Mouse (Mus musculus) left cerebral cortex, postnatal 14 days (tissue): ENCODE data around the gene Spryd3. TPM values are rescaled to one million over a fixed set of nuclear protein-coding genes. Genes with fewer than 3 reads are reported as not detected.

ENCODE experiments used
- DNase-seq, 2 experiments: peaks; one replicate each; pipeline ENCODE4 v3.0.0; 2021 to 2022; ENCODE audit warnings: low spot score in 2 of 2, mixed read lengths in 1 of 2
- intact Hi-C: fragments of 180-260 bp; cut with DNase I; formaldehyde crosslinking; loops from one replicate; pipeline ENCODE4 v1.15.1; 2025
- total RNA-seq, 2 experiments: library from RNA; stranded (reverse); gene quantifications; 2 replicates each; pipeline ENCODE4 v1.2.3; 2021

The Spryd3 gene
- total RNA-seq, 2 experiments from 2014 or later, result 143 to 152 TPM

GRCm38 (mm10) chr15:102117461-102118443 is 18.3 kb downstream of the Spryd3 start:
- no peak for DNase-seq
- intact Hi-C loops, result no loop called here

GRCm38 (mm10) chr15:102116753-102117415 is 19.1 kb downstream of the Spryd3 start:
- DNase-seq, result no peak
- intact Hi-C loops, result no loop called here

- DNase-seq, result no peak
- intact Hi-C loops, result no loop called here
Measured at GRCm38 (mm10) chr15:102115731-102116231, 20.3 kb downstream of the Spryd3 start.

- no peak for DNase-seq
- intact Hi-C loops, result no loop called here
Measured at GRCm38 (mm10) chr15:102114651-102115260, 21.3 kb downstream of the Spryd3 start.

- no peak for DNase-seq
- intact Hi-C loops, result no loop called here
Measured at GRCm38 (mm10) chr15:102113674-102114073, 22.4 kb downstream of the Spryd3 start.

- DNase-seq, result no peak
- intact Hi-C loops, result no loop called here
Measured at GRCm38 (mm10) chr15:102112827-102113226, 23.2 kb downstream of the Spryd3 start.

GRCm38 (mm10) chr15:102112181-102112580 is 23.9 kb downstream of the Spryd3 start:
- intact Hi-C loops, result no loop called here

GRCm38 (mm10) chr15:102111495-102111829 is 24.6 kb downstream of the Spryd3 start:
- DNase-seq, result no peak
- intact Hi-C loops, result no loop called here

More at GRCm38 (mm10) chr15:102112181-102112580, 23.9 kb downstream of the Spryd3 start:
- no peak for DNase-seq

- intact Hi-C loops, result no loop called here
Measured at GRCm38 (mm10) chr15:102110701-102111494, 25.1 kb downstream of the Spryd3 start.

GRCm38 (mm10) chr15:102110271-102110670 is 25.8 kb downstream of the Spryd3 start:
- intact Hi-C loops, result no loop called here
- no peak for DNase-seq

More at GRCm38 (mm10) chr15:102110701-102111494, 25.1 kb downstream of the Spryd3 start:
- no peak for DNase-seq

GRCm38 (mm10) chr15:102108651-102109525 is 27.1 kb downstream of the Spryd3 start:
- intact Hi-C loops, result loop anchor here (2.0 to 5.0 kb wide), 3 partner anchors 26 to 113 kb away; no protein-coding TSS in a partner anchor
- DNase-seq, result peak; percentile 86 to 92

- peak; percentile 75 to 81 for DNase-seq
- intact Hi-C loops, result loop anchor here (2.0 to 5.0 kb wide), 3 partner anchors 27 to 114 kb away; no protein-coding TSS in a partner anchor
Measured at GRCm38 (mm10) chr15:102107689-102108573, 28.1 kb downstream of the Spryd3 start.

- DNase-seq, result no peak
- intact Hi-C loops, result loop anchor here (5.0 kb wide), 2 partner anchors 40 to 115 kb away; no protein-coding TSS in a partner anchor
Measured at GRCm38 (mm10) chr15:102106754-102107456, 29.1 kb downstream of the Spryd3 start.

GRCm38 (mm10) chr15:102105764-102106730 is 30.0 kb downstream of the Spryd3 start:
- DNase-seq, result no peak
- intact Hi-C loops, result loop anchor here (5.0 kb wide), 2 partner anchors 41 to 116 kb away; no protein-coding TSS in a partner anchor

- intact Hi-C loops, result loop anchor here (5.0 kb wide), 2 partner anchors 42 to 117 kb away; no protein-coding TSS in a partner anchor
Measured at GRCm38 (mm10) chr15:102105360-102105759, 30.7 kb downstream of the Spryd3 start.

More at GRCm38 (mm10) chr15:102105360-102105759, 30.7 kb downstream of the Spryd3 start:
- DNase-seq, result no peak
